Mouse (Mus musculus): ENCODE data around the gene Sertad3. TPM values are rescaled to one million over a fixed set of nuclear protein-coding genes. Genes with fewer than 3 reads are reported as not detected.
"Not testable (repeated sequence)": the region's sequence is repeated elsewhere in the genome, so short reads cannot be mapped to it uniquely, and the experiment has no call there.

The Sertad3 gene
- total and polyA plus RNA-seq, 3 experiments: 11.6 to 21.0 (median 20.0) TPM

- DNase-seq: no peak
Measured at GRCm38 (mm10) chr7:27493022-27493421, 19.5 kb downstream of the Sertad3 start.

- no peak for DNase-seq
Measured at GRCm38 (mm10) chr7:27493450-27493849, 19.9 kb downstream of the Sertad3 start.

DNA sequence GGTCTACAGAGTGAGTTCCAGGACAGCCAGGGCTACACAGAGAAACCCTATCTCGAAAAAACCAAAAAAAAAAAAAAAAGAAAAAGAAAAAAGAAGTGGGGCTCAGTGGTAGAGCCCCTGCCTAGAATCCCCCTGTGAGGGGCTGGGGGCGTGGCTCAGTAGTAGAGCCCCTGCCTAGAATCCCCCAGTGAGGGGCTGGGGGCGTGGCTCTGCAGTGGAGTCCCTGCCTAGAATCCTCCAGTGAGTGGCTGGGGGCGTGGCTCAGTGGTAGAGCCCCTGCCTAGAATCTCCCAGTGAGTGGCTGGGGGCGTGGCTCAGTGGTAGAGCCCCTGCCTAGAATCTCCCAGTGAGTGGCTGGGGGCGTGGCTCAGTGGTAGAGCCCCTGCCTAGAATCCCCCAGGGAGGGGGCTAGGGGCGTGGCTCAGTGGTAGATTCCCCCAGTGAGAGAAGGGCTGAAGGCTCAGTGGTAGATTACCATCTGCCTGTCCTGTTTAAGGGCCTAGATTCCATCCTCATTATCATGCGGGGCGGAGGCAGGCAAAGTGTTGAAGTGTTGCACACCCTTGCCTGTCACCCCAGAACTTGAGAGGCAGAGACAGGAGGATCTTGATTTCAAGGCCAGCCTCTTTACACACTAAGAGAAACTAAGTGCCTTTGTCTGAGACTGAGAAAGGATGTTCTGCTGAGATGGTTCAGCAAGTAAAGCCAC is 21.2 kb downstream of the Sertad3 start:
- not testable (repeated sequence) for DNase-seq

- no peak for DNase-seq
Measured at GRCm38 (mm10) chr7:27499036-27499435, 25.5 kb downstream of the Sertad3 start, which contains the start of gene Prx. Gene Prx (plus strand): TSS chr7:27499324.

GRCm38 (mm10) chr7:27501620-27502019 is 28.1 kb downstream of the Sertad3 start:
- DNase-seq: peak; percentile 74

DNA sequence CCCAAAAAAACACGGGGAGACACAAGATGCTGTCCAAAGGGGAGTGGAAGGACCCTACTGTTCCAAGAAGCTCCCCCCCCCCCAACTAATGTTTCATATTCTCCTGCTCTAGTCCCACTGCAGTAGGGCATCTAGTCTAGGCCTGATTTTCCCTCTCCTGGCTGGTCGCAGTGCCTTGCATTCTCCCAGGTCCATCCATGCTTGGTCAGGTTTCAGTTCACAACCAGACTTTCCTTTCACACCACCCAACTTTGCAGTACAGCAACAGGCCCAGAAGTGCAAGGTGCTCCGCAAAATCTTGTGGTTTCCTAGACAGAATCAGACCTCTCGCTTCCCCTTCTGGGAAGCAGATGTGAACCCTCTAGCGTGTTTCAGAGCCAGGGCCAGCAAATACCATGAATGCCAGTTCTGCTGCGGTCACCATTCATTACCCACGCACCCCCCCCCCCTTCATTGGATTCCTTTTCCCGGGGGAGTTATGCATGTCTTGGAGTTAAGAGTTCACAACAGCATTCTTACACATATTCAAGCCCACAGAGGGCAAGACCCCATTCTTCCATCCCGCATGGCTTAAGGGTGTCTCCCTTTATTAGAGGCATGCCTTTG is 33.3 kb downstream of the Sertad3 start:
- DNase-seq: no peak

DNA sequence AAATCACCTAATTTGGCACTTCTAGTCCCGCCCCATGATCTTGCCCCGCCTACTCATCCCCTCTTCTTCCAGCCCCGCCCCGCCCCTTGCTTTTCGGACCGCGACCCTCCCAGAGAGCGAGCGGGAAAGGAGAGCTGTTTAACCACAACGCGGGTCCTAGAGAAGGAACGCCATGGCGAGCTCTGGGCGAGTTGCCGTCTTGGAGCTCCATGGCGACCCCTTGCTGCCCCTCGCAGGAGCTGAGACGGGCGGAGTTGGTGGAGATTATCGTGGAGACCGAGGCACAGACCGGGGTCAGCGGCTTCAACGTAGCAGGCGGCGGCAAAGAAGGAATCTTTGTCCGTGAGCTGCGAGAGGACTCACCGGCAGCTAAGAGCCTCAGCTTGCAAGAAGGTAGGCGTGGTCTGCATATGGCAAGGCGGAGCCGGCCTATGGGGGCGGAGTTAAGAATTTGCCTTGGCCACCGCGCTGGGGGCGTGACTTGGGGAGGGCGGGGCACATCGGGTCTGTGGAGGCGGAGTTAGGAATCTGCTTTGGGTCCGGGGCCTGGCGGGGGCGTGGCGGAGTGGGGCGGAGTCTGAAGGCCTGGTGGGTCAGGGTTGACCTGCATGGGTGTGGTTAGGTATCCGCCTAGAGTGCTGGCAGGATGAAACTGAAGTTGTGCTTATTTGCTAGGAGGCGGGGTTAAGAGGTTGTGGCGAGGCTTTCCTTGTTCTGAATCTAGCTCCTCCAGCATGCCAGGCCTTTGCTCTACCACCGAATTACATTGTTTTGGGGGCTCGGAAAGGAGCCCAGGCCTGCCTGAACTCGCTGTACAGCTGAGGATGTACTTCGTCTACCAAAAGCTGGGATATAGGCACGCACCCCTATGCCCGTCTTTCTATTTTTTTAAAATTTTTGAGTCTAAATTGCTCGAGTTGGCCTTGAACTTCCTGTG is 34.4 kb downstream of the Sertad3 start:
- DNase-seq: peak; percentile 99

- DNase-seq: peak; percentile 78
Measured at GRCm38 (mm10) chr7:27508648-27509005, 35.1 kb downstream of the Sertad3 start.

DNA sequence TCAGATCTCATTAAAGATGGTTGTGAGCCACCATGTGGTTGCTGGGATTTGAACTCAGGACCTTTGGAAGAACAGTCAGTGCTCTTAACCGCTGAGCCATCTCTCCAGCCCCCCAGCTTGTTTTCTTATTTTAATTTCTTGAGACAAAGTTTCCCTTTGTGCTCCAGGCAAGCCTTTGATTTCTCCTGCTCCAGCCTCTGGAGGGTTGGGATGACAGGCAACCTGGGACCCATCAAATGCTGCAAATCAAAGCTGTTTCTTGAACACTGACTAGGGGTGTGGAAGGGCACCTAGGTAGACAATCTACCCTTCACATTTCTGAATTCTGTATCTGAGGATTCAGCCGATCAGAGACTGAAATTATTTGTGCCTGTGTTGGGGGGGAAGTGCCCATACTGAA is 37.2 kb downstream of the Sertad3 start:
- DNase-seq: no peak

DNA sequence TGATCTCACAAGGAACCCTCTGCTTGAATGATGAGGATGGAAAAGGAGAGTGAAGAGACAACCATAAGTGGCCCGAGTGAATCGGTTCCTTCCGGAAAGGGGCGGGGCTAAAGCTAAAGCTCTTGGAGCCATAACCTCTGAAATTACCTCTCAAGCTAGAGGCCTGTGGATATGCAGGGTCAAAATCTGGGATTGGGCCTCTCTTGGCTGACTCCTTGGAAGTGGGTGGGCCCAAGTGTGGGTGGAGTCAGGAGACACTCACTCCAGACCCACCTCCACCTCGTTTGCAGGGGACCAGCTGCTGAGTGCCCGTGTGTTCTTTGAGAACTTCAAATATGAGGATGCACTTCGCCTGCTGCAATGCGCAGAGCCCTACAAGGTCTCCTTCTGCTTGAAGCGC is 41.4 kb downstream of the Sertad3 start:
- DNase-seq: no peak

DNA sequence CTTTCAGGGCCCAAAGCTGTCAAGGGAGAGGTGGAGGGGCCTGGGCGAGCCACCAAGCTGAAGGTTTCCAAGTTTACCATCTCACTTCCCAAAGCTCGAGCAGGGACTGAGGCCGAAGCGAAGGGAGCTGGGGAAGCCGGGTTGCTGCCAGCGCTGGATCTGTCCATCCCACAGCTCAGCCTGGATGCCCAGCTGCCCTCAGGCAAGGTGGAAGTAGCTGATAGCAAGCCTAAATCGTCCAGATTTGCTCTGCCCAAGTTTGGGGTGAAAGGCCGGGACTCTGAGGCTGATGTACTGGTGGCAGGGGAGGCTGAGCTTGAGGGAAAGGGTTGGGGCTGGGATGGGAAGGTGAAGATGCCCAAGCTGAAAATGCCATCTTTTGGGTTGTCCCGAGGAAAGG is 44.7 kb downstream of the Sertad3 start:
- no peak for DNase-seq

- DNase-seq: no peak
Measured at GRCm38 (mm10) chr7:27520104-27520503, 46.5 kb downstream of the Sertad3 start.

GRCm38 (mm10) chr7:27520599-27520998 is 47.0 kb downstream of the Sertad3 start:
- DNase-seq: no peak

DNA sequence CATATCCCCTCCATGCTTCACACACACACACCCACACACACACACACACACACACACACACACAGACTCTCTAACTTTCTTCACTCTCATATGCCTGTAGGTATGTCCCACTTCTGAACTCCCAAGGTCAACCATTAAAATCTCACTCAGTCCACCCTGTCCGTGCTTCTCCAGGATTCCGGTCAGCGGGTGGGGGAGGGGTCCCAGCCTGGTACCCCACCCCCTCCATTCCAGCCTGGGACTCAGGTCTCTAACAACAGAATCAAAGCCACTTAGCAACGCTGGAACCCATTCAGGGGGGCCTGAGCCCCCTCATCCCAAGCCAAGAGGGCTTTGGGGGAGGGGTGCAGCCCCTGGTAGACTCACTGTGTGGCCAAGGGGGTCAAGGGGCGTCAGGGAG is 49.4 kb downstream of the Sertad3 start, which contains the start of gene Hipk4:
TSS of gene Hipk4 (plus strand) at position 301 of the 400 bp plus-strand sequence.
- DNase-seq: no peak

GRCm38 (mm10) chr7:27523805-27524204 is 50.2 kb downstream of the Sertad3 start:
- no peak for DNase-seq

GRCm38 (mm10) chr7:27526039-27526827 is 52.7 kb downstream of the Sertad3 start:
- peak; percentile 74 for DNase-seq

Other genes with a start within 250 kb of the Sertad3 start
- gene Itpkc, start 245.1 kb upstream of the Sertad3 start, total RNA-seq (2021): 10 to 100 TPM; 12.7 to 15.5 TPM
- gene Itpkc, start 245.1 kb upstream of the Sertad3 start, polyA plus RNA-seq (2012; rRNA removed): 10.1 and 10.6 TPM in 2 replicates
- gene Coq8b, start 240.7 kb upstream of the Sertad3 start, total RNA-seq (2021): 10 to 100 TPM; 49.7 to 64.4 TPM
- gene Coq8b, start 240.7 kb upstream of the Sertad3 start, polyA plus RNA-seq (2012; rRNA removed): 175 and 219 TPM in 2 replicates
- 10 to 100 TPM in 1 of 2 experiments, 1 to 10 TPM in 1; 5.2 to 13.3 TPM for gene Numbl, start 215.3 kb upstream of the Sertad3 start, total RNA-seq (2021)
- 37.2 and 48.0 TPM in 2 replicates for gene Numbl, start 215.3 kb upstream of the Sertad3 start, polyA plus RNA-seq (2012; rRNA removed)
- gene Ltbp4, start 136.1 kb upstream of the Sertad3 start, total RNA-seq (2021): 10 to 100 TPM; 70.3 to 94.7 TPM
- gene Ltbp4, start 136.1 kb upstream of the Sertad3 start, polyA plus RNA-seq (2012; rRNA removed): 253 and 263 TPM in 2 replicates
- gene Shkbp1, start 117.7 kb upstream of the Sertad3 start, total RNA-seq (2021): 10 to 100 TPM; 11.3 to 22.5 TPM
- gene Shkbp1, start 117.7 kb upstream of the Sertad3 start, polyA plus RNA-seq (2012; rRNA removed): 60.8 and 74.5 TPM in 2 replicates
- 1 to 10 TPM in 1 of 2 experiments, not detected in 1; 6.3 TPM for gene Gm20479, start 116.3 kb upstream of the Sertad3 start, total RNA-seq (2021)
- gene Gm20479, start 116.3 kb upstream of the Sertad3 start, polyA plus RNA-seq (2012; rRNA removed): 0.28 TPM in 2 replicates
- gene Sptbn4, start 26.1 kb upstream of the Sertad3 start, total RNA-seq (2021): 1 to 10 TPM; 1.5 to 1.9 TPM
- 0.84 and 2.3 TPM in 2 replicates for gene Sptbn4, start 26.1 kb upstream of the Sertad3 start, polyA plus RNA-seq (2012; rRNA removed)
- 10 to 100 TPM; 48.4 to 51.1 TPM for gene Blvrb, start 25.8 kb upstream of the Sertad3 start, total RNA-seq (2021)
- gene Blvrb, start 25.8 kb upstream of the Sertad3 start, polyA plus RNA-seq (2012; rRNA removed): 70.2 and 86.2 TPM in 2 replicates
- gene Sertad1, start 13.1 kb downstream of the Sertad3 start, total RNA-seq (2021): 10 to 100 TPM; 17.9 to 25.6 TPM
- 57.7 and 60.5 TPM in 2 replicates for gene Sertad1, start 13.1 kb downstream of the Sertad3 start, polyA plus RNA-seq (2012; rRNA removed)
- gene Prx, start 25.6 kb downstream of the Sertad3 start, total RNA-seq (2021): 1 to 10 TPM; 1.4 to 4.0 TPM
- gene Prx, start 25.6 kb downstream of the Sertad3 start, polyA plus RNA-seq (2012; rRNA removed): 2.0 and 2.2 TPM in 2 replicates
- under 1 TPM; 0.21 to 0.29 TPM for gene Hipk4, start 49.5 kb downstream of the Sertad3 start, total RNA-seq (2021)
- gene Hipk4, start 49.5 kb downstream of the Sertad3 start, polyA plus RNA-seq (2012; rRNA removed): 0.82 and 1.1 TPM in 2 replicates
- gene Pld3, start 79.5 kb downstream of the Sertad3 start, total RNA-seq (2021): 100 to 1,000 TPM; 111 to 179 TPM
- 202 and 253 TPM in 2 replicates for gene Pld3, start 79.5 kb downstream of the Sertad3 start, polyA plus RNA-seq (2012; rRNA removed)
- 10 to 100 TPM; 12.8 to 15.9 TPM for gene 2310022A10Rik, start 79.5 kb downstream of the Sertad3 start, total RNA-seq (2021)
- 22.5 and 27.7 TPM in 2 replicates for gene 2310022A10Rik, start 79.5 kb downstream of the Sertad3 start, polyA plus RNA-seq (2012; rRNA removed)
- gene Akt2, start 117.8 kb downstream of the Sertad3 start, total RNA-seq (2021): 100 to 1,000 TPM; 219 to 227 TPM
- 128 and 143 TPM in 2 replicates for gene Akt2, start 117.8 kb downstream of the Sertad3 start, polyA plus RNA-seq (2012; rRNA removed)
- gene Ttc9b, start 180.1 kb downstream of the Sertad3 start, total RNA-seq (2021): not detected
- 0.06 and 0.48 TPM in 2 replicates for gene Ttc9b, start 180.1 kb downstream of the Sertad3 start, polyA plus RNA-seq (2012; rRNA removed)
- 10 to 100 TPM; 21.9 to 35.1 TPM for gene Map3k10, start 200.8 kb downstream of the Sertad3 start, total RNA-seq (2021)
- gene Map3k10, start 200.8 kb downstream of the Sertad3 start, polyA plus RNA-seq (2012; rRNA removed): 65.4 and 93.7 TPM in 2 replicates
- 1 to 10 TPM in 1 of 2 experiments, under 1 TPM in 1; 0.81 to 1.7 TPM for gene Zfp607b, start 215.6 kb downstream of the Sertad3 start, total RNA-seq (2021)
- 0.10 and 0.31 TPM in 2 replicates for gene Zfp607b, start 215.6 kb downstream of the Sertad3 start, polyA plus RNA-seq (2012; rRNA removed)